Mouse (Mus musculus) liver, embryonic 14.5 days (tissue): ENCODE results near the gene Cmtr1. TPM values are rescaled to one million over a fixed set of nuclear protein-coding genes. Genes with fewer than 3 reads are reported as not detected.

Experiments used
- ATAC-seq: fragments of 200-750 bp; cut with Nextera tagmentation; 2 replicates; pipeline ENCODE4 v1.8.0; 2017; ENCODE audit warnings: moderate number of reproducible peaks, mild to moderate bottlenecking, moderate library complexity; ENCODE audit not compliant: insufficient read depth
- DNase-seq, 3 experiments: peaks; one replicate each; pipeline ENCODE4 v3.0.0-alpha.2; 2012 to 2013; ENCODE audit warnings: low read depth in 3 of 3, low spot score in 3 of 3
- H3K27ac ChIP-seq: fragments of 300-500 bp; sonication (generic); 2 replicates; pipeline ENCODE4 v1.5.1; 2014; ENCODE audit warnings: moderate library complexity, mild to moderate bottlenecking, control low read depth, inconsistent platforms
- H3K27me3 ChIP-seq: fragments of 300-500 bp; sonication (generic); 2 replicates; pipeline ENCODE4 v1.6.1; 2014; ENCODE audit warnings: mild to moderate bottlenecking, low read length, moderate library complexity; ENCODE audit not compliant: control insufficient read depth, insufficient read depth
- H3K36me3 ChIP-seq: fragments of 300-500 bp; sonication (generic); replicated peaks from 2 replicates; pipeline ENCODE4 v1.6.1; 2014; ENCODE audit warnings: low read depth; ENCODE audit not compliant: control insufficient read depth, insufficient read depth
- H3K4me1 ChIP-seq, 2 experiments: fragments of 200-500 bp in 1 of 2; fragments of 300-500 bp in 1 of 2; sonication (generic) in 1 of 2; replicated peaks; 2 replicates each; pipeline ENCODE4 v1.6.1; 2012 to 2014; ENCODE audit warnings: antibody characterized with exemption in 1 of 2, inconsistent platforms in 1 of 2, low read length in 1 of 2; ENCODE audit not compliant: control insufficient read depth in 2 of 2, insufficient read depth in 2 of 2
- H3K4me2 ChIP-seq: fragments of 300-500 bp; sonication (generic); 2 replicates; pipeline ENCODE4 v1.6.1; 2014; ENCODE audit warnings: low read depth, mild to moderate bottlenecking, control low read depth, moderate library complexity
- H3K4me3 ChIP-seq, 2 experiments: fragments of 200-500 bp in 1 of 2; fragments of 300-500 bp in 1 of 2; sonication (generic) in 1 of 2; 2 replicates each; pipeline ENCODE4 v1.5.1; 2012 to 2014; ENCODE audit warnings: low read depth in 2 of 2, low read length in 2 of 2, mild to moderate bottlenecking in 2 of 2, control low read depth in 1 of 2, inconsistent platforms in 1 of 2, moderate library complexity in 1 of 2; ENCODE audit not compliant: insufficient read depth in 1 of 2
- H3K9ac ChIP-seq: fragments of 300-500 bp; sonication (generic); replicated peaks from 2 replicates; pipeline ENCODE4 v1.6.1; 2014; ENCODE audit warnings: mild to moderate bottlenecking, control low read depth, moderate library complexity
- H3K9me3 ChIP-seq: fragments of 300-500 bp; sonication (generic); 2 replicates; pipeline ENCODE4 v1.6.1; 2016; ENCODE audit warnings: low read length, mixed read lengths; ENCODE audit not compliant: control insufficient read depth
- CTCF ChIP-seq: IDR thresholded peaks from 2 replicates; pipeline ENCODE4 v1.5.1; 2016; ENCODE audit warnings: antibody characterized with exemption, low read depth, control low read depth
- EP300 ChIP-seq: IDR thresholded peaks from 2 replicates; pipeline ENCODE4 v1.6.1; 2016; ENCODE audit warnings: antibody characterized with exemption, low read depth
- WGBS: fragments of 180-500 bp; shearing (Covaris S2); extraction: QIAGEN DNeasy Blood & Tissue Kit; methylation state at CpG from one replicate; pipeline ENCODE4 v1.1.7; 2014; ENCODE audit not compliant: insufficient replicate concordance; 5-methylcytosine and 5-hydroxymethylcytosine counted together
- polyA plus RNA-seq, 2 experiments: library from polyadenylated mRNA; depleted of rRNA in 1 of 2; stranded (reverse) in 1 of 2; unstranded in 1 of 2; fragments of >200 nt; fragmentation: Nextera tagmentation in 1 of 2; extraction: Ambion mirVana in 1 of 2; gene quantifications; 2 replicates each; pipeline versions ENCODE4 v1.2.1 to v1.2.3; 2012 to 2014

The Cmtr1 gene
- polyA plus RNA-seq, 2 experiments, result 14.9 to 55.9 TPM

DNA sequence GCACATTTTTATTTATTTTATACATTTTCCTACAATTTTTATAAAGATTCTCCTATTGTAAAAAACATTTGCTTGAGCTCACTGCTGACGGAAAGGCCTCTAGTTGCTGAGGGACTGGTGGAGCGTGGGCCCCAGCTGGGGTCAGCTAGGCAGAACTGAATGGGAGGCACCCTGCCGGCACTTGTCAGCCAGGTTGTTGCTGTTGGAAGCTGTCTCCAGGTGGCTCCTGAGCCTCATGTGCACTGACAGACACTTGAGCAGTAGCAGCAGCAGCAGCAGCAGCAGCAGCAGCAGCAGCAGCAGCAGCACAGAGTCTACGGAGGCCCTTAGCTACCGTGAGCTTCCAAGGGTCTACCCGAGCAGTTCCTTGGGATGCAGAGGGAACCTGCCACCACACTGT is 27.0 kb downstream of the Cmtr1 start:
- 75% methylated on average over 6 of the region's 6 CpGs for WGBS
- H3K36me3 ChIP-seq, result peaks cover 72% of the 10 kb centered on the region
- no peak overlapping the region for H3K27ac ChIP-seq

GRCm38 (mm10) chr17:29688610-29689009 is 28.2 kb downstream of the Cmtr1 start:
- no peak for ATAC-seq
- no peak overlapping the region for H3K27ac ChIP-seq

More for the DNA sequence above, 27.0 kb downstream of the Cmtr1 start:
- no peak overlapping the region for H3K4me2 ChIP-seq
- H3K27me3 ChIP-seq, result no peaks in the 10 kb centered on the region
- H3K4me3 ChIP-seq, result no peak overlapping the region
- TF ChIP-seq EP300, result no peak
- TF ChIP-seq CTCF, result no peak
- no peak overlapping the region for H3K9ac ChIP-seq
- H3K4me1 ChIP-seq, result peaks cover 32 to 40% of the 10 kb centered on the region in 2 experiments
- no peak for ATAC-seq
- H3K9me3 ChIP-seq, result no peaks in the 10 kb centered on the region
- DNase-seq, result no peak

DNA sequence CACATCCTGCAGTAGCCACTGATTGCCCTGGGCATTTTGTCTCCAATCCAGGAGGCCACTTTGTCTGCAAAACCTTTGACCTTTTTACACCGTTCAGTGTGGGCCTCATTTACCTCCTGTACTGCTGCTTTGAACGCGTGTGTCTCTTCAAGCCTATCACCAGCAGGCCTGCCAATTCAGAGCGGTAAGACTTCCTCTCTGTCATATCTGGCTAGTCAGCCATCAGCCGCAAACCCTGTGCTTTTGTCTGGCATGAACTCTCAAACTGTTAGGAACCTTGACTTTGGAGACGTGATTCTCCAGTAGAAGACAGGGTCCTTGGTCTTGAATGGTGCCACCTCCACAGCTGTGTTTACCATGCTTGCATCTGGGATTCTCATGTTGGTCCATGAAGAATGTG is 29.9 kb downstream of the Cmtr1 start:
- Histone ChIP-seq H3K4me3 (no peak overlapping the region), H3K27ac (no peak overlapping the region), H3K4me2 (no peak overlapping the region), H3K27me3 (no peaks in the 10 kb centered on the region), H3K9ac (no peak overlapping the region), H3K9me3 (no peaks in the 10 kb centered on the region), H3K36me3 (peaks cover 66% of the 10 kb centered on the region), H3K4me1 (peaks cover 22 to 29% of the 10 kb centered on the region in 2 experiments)
- ATAC-seq (no peak), DNase-seq (no peak)
- 57% methylated on average over 6 of the region's 6 CpGs for WGBS
- TF ChIP-seq CTCF, result no peak
- TF ChIP-seq EP300, result no peak

More at GRCm38 (mm10) chr17:29688610-29689009, 28.2 kb downstream of the Cmtr1 start:
- Histone ChIP-seq H3K9ac (no peak overlapping the region), H3K9me3 (no peaks in the 10 kb centered on the region), H3K36me3 (peaks cover 62% of the 10 kb centered on the region), H3K4me1 (peaks cover 36 to 43% of the 10 kb centered on the region in 2 experiments), H3K27me3 (no peaks in the 10 kb centered on the region), H3K4me3 (no peak overlapping the region), H3K4me2 (no peak overlapping the region)
- TF ChIP-seq EP300 (no peak), CTCF (no peak)
- no peak for DNase-seq
- 93% methylated on average over 10 of the region's 10 CpGs for WGBS

GRCm38 (mm10) chr17:29692827-29693226 is 32.4 kb downstream of the Cmtr1 start:
- H3K27ac ChIP-seq, result no peak overlapping the region
- H3K4me1 ChIP-seq, result peaks cover 4% of the 10 kb centered on the region in 2 experiments
- no peak for TF ChIP-seq CTCF
- 0 out of 2 replicates have a peak, but pooled peaks have one; percentile 23 for TF ChIP-seq EP300
- H3K9me3 ChIP-seq, result no peaks in the 10 kb centered on the region
- no peak overlapping the region for H3K4me3 ChIP-seq
- ATAC-seq (no peak), DNase-seq (no peak)
- H3K27me3 ChIP-seq, result no peaks in the 10 kb centered on the region
- H3K36me3 ChIP-seq, result peaks cover 61% of the 10 kb centered on the region
- WGBS, result 83% methylated on average over 2 of the region's 2 CpGs
- H3K9ac ChIP-seq, result no peak overlapping the region
- no peak overlapping the region for H3K4me2 ChIP-seq

GRCm38 (mm10) chr17:29693571-29693970 is 33.2 kb downstream of the Cmtr1 start:
- no peak for ATAC-seq
- peaks cover 61% of the 10 kb centered on the region for H3K36me3 ChIP-seq
- no peak overlapping the region for H3K9ac ChIP-seq
- no peak for TF ChIP-seq CTCF
- TF ChIP-seq EP300, result no peak
- WGBS, result 37% methylated on average over 2 of the region's 2 CpGs
- no peak overlapping the region for H3K4me3 ChIP-seq
- DNase-seq, result no peak
- no peaks in the 10 kb centered on the region for H3K27me3 ChIP-seq
- no peaks in the 10 kb centered on the region for H3K9me3 ChIP-seq
- H3K4me2 ChIP-seq, result no peak overlapping the region
- no peak overlapping the region for H3K27ac ChIP-seq
- H3K4me1 ChIP-seq, result peaks cover 3 to 4% of the 10 kb centered on the region in 2 experiments; a peak in 3 of 4 replicates
